8 mouse cellular contexts compared by ENCODE assay signal in genomic region chr4:129059922-129060321, GRCm38 (mm10). TPM values are rescaled to one million over a fixed set of nuclear protein-coding genes. Genes with fewer than 3 reads are reported as not detected.
DNase-seq lines count a peak whose midpoint lies in the region; ATAC-seq and TF ChIP-seq lines count a peak whose summit lies in the region.

No protein-coding gene starts in this region.

- peak overlapping the region; percentile 97 for H3K4me2 ChIP-seq in heart, embryonic 16.5 days (ENCODE audit: low read depth, low read length)

- no peak for DNase-seq in gastrocnemius, adult 2 months
- DNase-seq in gastrocnemius, postnatal 36 days: no peak
- DNase-seq in CD4-positive, CD25-positive, alpha-beta regulatory T cell, adult 2 months (ENCODE audit: low read depth, low spot score): peak; percentile 60
- peak; percentile 48 for DNase-seq in lung, postnatal 25 days (ENCODE audit: low spot score)
- no peak for DNase-seq in urinary bladder, postnatal 14 days (ENCODE audit: low spot score)
- DNase-seq in layer of hippocampus, adult 9-10 months (ENCODE audit: low spot score): no peak

- no peaks in the 10 kb centered on the region for H3K27me3 ChIP-seq in heart, embryonic 16.5 days (ENCODE audit: control insufficient read depth, insufficient read depth, low read length)

- WGBS in heart, embryonic 16.5 days: 41% methylated on average over 4 of the region's 4 CpGs

- no peak overlapping the region for H3K27ac ChIP-seq in gastrocnemius, adult 2 months
- no peak overlapping the region for H3K27ac ChIP-seq in heart, embryonic 16.5 days (ENCODE audit: low read length)

- ATAC-seq in heart, embryonic 16.5 days (replicated peaks; ENCODE audit: extremely low read depth, insufficient read depth, low FRiP score): no peak
- no peak for ATAC-seq in megakaryocyte progenitor cell, adult 5-6 weeks (replicated peaks; ENCODE audit: poor library complexity)

- TF ChIP-seq CTCF in gastrocnemius, adult 2 months (IDR thresholded peaks at IDR 0.05): no peak

- peak overlapping the region; percentile 96 for H3K4me3 ChIP-seq in gastrocnemius, adult 2 months
- H3K4me3 ChIP-seq in heart, embryonic 16.5 days (ENCODE audit: low read length): peak overlapping the region; percentile 78

- intact Hi-C loops in gastrocnemius, adult 2 months (cut with DNase I): loop anchor here (5.0 kb wide), 1 partner anchor 38 kb away; no protein-coding TSS in a partner anchor
- intact Hi-C loops in gastrocnemius, postnatal 36 days (cut with DNase I): no loop called here

- peaks cover 17% of the 10 kb centered on the region for H3K4me1 ChIP-seq in heart, embryonic 16.5 days (ENCODE audit: control insufficient read depth, insufficient read depth, low read length)

- peak overlapping the region; percentile 95 for H3K9ac ChIP-seq in heart, embryonic 16.5 days (ENCODE audit: low read length)

- H3K36me3 ChIP-seq in heart, embryonic 16.5 days (ENCODE audit: control insufficient read depth, insufficient read depth): no peaks in the 10 kb centered on the region

- H3K9me3 ChIP-seq in heart, embryonic 16.5 days (replicated peaks; ENCODE audit: control insufficient read depth, low read length): no peaks in the 10 kb centered on the region

RNA-seq across cellular contexts. Expression of gene Rnf19b, which starts 1.9 kb away (rescaled TPM):
- 10 to 100 TPM; 22.0 to 24.0 TPM for total RNA-seq in gastrocnemius, adult 2 months (2021)
- total RNA-seq in gastrocnemius, postnatal 36 days (2021): 10 to 100 TPM; 20.3 to 22.7 TPM
- polyA plus RNA-seq in heart, embryonic 16.5 days (2015; fragmentation: Nextera tagmentation; extraction: Ambion mirVana): 4.9 and 6.4 TPM in 2 replicates
- 24.5 and 29.0 TPM in 2 replicates for total RNA-seq in megakaryocyte progenitor cell, adult 5-6 weeks (2015)
- total RNA-seq in megakaryocyte progenitor cell, adult 5-6 weeks (2017): 44.3 and 49.5 TPM in 2 replicates

RNA-seq across cellular contexts. Expression of gene Tmem54, which starts 45.4 kb away (rescaled TPM):
- not detected for total RNA-seq in gastrocnemius, adult 2 months (2021)
- total RNA-seq in gastrocnemius, postnatal 36 days (2021): not detected
- 0.96 and 1.7 TPM in 2 replicates for polyA plus RNA-seq in heart, embryonic 16.5 days (2015; fragmentation: Nextera tagmentation; extraction: Ambion mirVana)
- 1.6 TPM in 1 of 2 replicates, not detected in the other for total RNA-seq in megakaryocyte progenitor cell, adult 5-6 weeks (2015)
- 0.12 TPM in 1 of 2 replicates, not detected in the other for total RNA-seq in megakaryocyte progenitor cell, adult 5-6 weeks (2017)

Comparison
In these comparisons a context has a peak if more than half of its experiments do, and no peak if none do; other contexts are left out.
1. DNase-seq: peak in CD4-positive, CD25-positive, alpha-beta regulatory T cell, adult 2 months (single experiment) and lung, postnatal 25 days (single experiment); none in gastrocnemius, adult 2 months (single experiment), gastrocnemius, postnatal 36 days (0 of 2), urinary bladder, postnatal 14 days (single experiment) and layer of hippocampus, adult 9-10 months (single experiment).